Mouse (Mus musculus): ENCODE measurements around the gene Slc52a3. TPM values are rescaled to one million over a fixed set of nuclear protein-coding genes. Genes with fewer than 3 reads are reported as not detected.

Gene Slc52a3
- polyA plus RNA-seq, 1 experiment: 274 TPM

DNA sequence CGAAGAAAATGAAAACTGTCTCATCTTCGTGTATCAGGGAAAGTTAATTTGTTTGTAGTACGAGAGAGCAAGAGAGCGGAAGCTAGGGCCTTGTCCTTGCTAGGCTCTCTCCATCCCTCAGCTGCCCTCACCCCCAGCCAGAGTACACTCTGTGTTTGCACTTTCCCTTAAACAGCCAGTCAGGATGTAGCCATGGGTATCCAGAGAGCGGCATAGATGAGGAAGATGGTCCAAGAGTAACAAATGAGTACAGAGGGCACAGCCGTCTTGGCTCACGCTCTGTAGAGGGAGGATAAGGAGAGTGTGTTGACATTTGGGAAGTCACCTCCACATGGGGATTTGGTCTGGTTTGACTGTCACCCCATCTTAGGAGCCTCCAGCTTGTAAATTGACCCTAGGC lies 14.3 kb downstream of the Slc52a3 start:
- WGBS: 35% methylated on average over 7 of the region's 7 CpGs
- Histone ChIP-seq H3K4me3 (ENCODE audit: low read depth, low read length) (no peak overlapping the region), H3K27ac (ENCODE audit: insufficient read depth, low read depth, low read length) (peak overlapping the region; percentile 99), H3K4me1 (ENCODE audit: control insufficient read depth, insufficient read depth, insufficient read length, low read length) (peaks cover 35% of the 10 kb centered on the region), H3K36me3 (ENCODE audit: control insufficient read depth, insufficient read depth, low read length) (peaks cover 15% of the 10 kb centered on the region), H3K27me3 (ENCODE audit: control insufficient read depth, insufficient read depth, low read length) (no peaks in the 10 kb centered on the region)
- TF ChIP-seq CTCF (IDR thresholded peaks at IDR 0.05; ENCODE audit: extremely low read depth, insufficient read length, insufficient replicate concordance, low read depth, low read length): no peak
- TF ChIP-seq POLR2A (IDR thresholded peaks at IDR 0.05; ENCODE audit: low read depth, low read length): no peak

DNA sequence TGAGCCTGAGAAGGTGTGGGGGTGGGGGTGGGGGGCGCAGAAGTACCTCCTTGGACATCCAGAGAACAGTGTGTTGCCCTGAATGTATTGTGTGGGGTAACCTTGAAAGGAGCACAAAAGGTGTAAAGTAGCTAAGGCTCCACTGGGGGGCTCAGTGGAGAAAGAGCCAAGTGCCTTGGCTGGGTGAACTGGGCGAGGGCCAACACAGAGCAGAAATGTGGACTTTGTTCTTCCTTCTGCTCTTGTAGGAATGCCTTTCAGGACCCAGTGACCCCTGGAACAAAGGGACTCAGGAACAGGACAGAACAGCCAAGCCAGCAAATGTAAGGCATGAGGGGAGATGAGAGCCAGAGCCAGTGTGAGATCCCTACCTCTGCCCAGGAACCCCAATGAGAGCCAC lies 15.4 kb downstream of the Slc52a3 start:
- WGBS: 22% methylated on average over 2 of the region's 2 CpGs
- no peaks in the 10 kb centered on the region for H3K27me3 ChIP-seq (ENCODE audit: control insufficient read depth, insufficient read depth, low read length)
- H3K4me1 ChIP-seq (ENCODE audit: control insufficient read depth, insufficient read depth, insufficient read length, low read length): peaks cover 35% of the 10 kb centered on the region
- TF ChIP-seq CTCF (IDR thresholded peaks at IDR 0.05; ENCODE audit: extremely low read depth, insufficient read length, insufficient replicate concordance, low read depth, low read length) (0 out of 2 replicates have a peak, but pooled peaks have one; percentile 24), POLR2A (IDR thresholded peaks at IDR 0.05; ENCODE audit: low read depth, low read length) (no peak)
- H3K4me3 ChIP-seq (ENCODE audit: low read depth, low read length): no peak overlapping the region
- peaks cover 10% of the 10 kb centered on the region for H3K36me3 ChIP-seq (ENCODE audit: control insufficient read depth, insufficient read depth, low read length)
- peak overlapping the region; percentile 99 for H3K27ac ChIP-seq (ENCODE audit: insufficient read depth, low read depth, low read length)

DNA sequence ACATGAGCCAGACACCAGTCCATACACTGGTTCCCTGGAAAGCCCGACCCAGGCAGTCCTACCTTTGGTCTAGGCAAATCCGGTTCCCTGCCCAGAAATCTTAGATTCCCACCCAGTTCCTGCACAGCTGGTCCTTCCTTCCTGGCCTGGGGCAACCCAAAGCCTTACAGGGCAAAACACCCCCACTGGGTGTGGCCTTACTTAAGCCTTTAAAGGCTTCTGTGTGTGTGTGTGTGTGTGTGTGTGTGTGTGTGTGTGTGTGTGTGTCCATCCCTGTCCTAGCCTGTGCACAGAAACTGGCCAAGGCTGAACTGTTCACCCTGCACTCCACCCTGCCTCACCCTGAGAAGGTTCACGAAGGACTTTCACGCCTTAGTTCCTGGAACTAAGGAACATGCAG lies 15.9 kb downstream of the Slc52a3 start:
- Histone ChIP-seq H3K4me3 (ENCODE audit: low read depth, low read length) (no peak overlapping the region), H3K36me3 (ENCODE audit: control insufficient read depth, insufficient read depth, low read length) (peaks cover 10% of the 10 kb centered on the region), H3K27ac (ENCODE audit: insufficient read depth, low read depth, low read length) (peak overlapping the region; percentile 99), H3K27me3 (ENCODE audit: control insufficient read depth, insufficient read depth, low read length) (no peaks in the 10 kb centered on the region), H3K4me1 (ENCODE audit: control insufficient read depth, insufficient read depth, insufficient read length, low read length) (peaks cover 35% of the 10 kb centered on the region)
- TF ChIP-seq CTCF (IDR thresholded peaks at IDR 0.05; ENCODE audit: extremely low read depth, insufficient read length, insufficient replicate concordance, low read depth, low read length) (no peak), POLR2A (IDR thresholded peaks at IDR 0.05; ENCODE audit: low read depth, low read length) (no peak)
- 18% methylated on average over 4 of the region's 4 CpGs for WGBS

DNA sequence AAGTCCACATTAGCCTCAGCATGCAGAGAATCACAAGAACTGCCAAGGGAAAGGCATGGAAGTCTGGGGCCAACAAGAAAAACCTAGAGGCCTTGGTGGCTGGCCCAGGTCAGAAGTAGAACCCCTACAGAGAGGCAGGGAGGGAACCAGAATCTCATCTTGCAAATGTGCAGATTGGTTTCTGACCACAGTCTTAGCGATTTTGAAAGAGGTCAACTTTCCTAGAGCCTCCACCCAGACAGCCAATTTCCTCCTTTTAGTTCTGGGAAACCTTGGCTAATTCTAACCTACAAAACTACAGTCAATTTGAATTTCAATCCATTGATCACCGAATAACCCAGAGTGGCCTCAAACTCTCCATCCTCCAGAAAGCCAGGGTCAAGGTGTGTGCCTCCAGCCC lies 16.4 kb downstream of the Slc52a3 start:
- Histone ChIP-seq H3K27ac (ENCODE audit: insufficient read depth, low read depth, low read length) (peak overlapping the region; percentile 99), H3K36me3 (ENCODE audit: control insufficient read depth, insufficient read depth, low read length) (peaks cover 7% of the 10 kb centered on the region), H3K27me3 (ENCODE audit: control insufficient read depth, insufficient read depth, low read length) (no peaks in the 10 kb centered on the region), H3K4me1 (ENCODE audit: control insufficient read depth, insufficient read depth, insufficient read length, low read length) (peaks cover 35% of the 10 kb centered on the region), H3K4me3 (ENCODE audit: low read depth, low read length) (no peak overlapping the region)
- TF ChIP-seq POLR2A (IDR thresholded peaks at IDR 0.05; ENCODE audit: low read depth, low read length): no peak
- TF ChIP-seq CTCF (IDR thresholded peaks at IDR 0.05; ENCODE audit: extremely low read depth, insufficient read length, insufficient replicate concordance, low read depth, low read length): no peak
- WGBS: 56% methylated on average over 2 of the region's 2 CpGs

DNA sequence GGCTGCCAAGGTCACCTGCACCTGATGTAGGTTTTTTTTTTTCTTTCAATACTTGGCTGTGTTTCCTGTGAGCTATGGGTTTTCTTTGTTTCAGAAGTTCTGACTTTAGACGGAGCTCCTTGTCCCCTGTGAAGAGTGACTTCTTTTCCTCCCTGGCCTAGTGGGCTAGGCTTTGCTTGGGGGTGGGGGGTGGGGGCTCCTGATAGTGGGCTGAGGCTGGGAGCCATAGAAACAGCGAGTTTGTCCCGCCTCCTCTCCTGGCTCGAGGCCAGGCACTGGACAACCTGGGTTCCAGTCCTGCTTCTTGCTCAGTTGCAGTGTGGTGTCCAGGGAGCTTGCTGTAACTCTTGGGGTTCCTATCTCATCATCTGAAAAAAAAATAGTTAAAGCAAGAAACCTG lies 19.7 kb downstream of the Slc52a3 start:
- Histone ChIP-seq H3K4me1 (ENCODE audit: control insufficient read depth, insufficient read depth, insufficient read length, low read length) (peaks cover 26% of the 10 kb centered on the region; the same call in 1 of the 2 replicates), H3K36me3 (ENCODE audit: control insufficient read depth, insufficient read depth, low read length) (no peaks in the 10 kb centered on the region), H3K27me3 (ENCODE audit: control insufficient read depth, insufficient read depth, low read length) (no peaks in the 10 kb centered on the region), H3K27ac (ENCODE audit: insufficient read depth, low read depth, low read length) (no peak overlapping the region), H3K4me3 (ENCODE audit: low read depth, low read length) (no peak overlapping the region)
- WGBS: 55% methylated on average over 4 of the region's 4 CpGs
- TF ChIP-seq CTCF (IDR thresholded peaks at IDR 0.05; ENCODE audit: extremely low read depth, insufficient read length, insufficient replicate concordance, low read depth, low read length): no peak
- TF ChIP-seq POLR2A (IDR thresholded peaks at IDR 0.05; ENCODE audit: low read depth, low read length): no peak

DNA sequence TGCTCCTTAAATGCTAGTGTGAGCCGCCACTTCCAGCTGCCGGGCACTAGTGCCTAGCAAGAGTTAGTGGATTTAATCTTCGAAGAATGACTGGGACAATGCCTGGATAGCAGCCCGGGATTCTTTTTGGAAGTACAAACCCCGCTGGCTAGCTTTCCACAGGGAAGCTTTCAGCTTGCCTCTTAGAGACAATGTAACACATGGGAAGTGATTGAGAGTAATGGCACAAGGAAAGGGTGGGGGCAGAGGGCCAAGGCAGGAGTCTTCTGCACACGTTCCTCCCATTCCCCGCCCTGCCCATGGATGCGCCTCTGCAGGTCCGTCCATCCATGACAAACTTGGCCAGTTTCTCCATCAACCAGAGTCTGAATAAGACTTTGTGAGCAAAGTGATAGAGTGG lies 20.4 kb downstream of the Slc52a3 start:
- Histone ChIP-seq H3K4me3 (ENCODE audit: low read depth, low read length) (no peak overlapping the region), H3K27ac (ENCODE audit: insufficient read depth, low read depth, low read length) (no peak overlapping the region), H3K36me3 (ENCODE audit: control insufficient read depth, insufficient read depth, low read length) (no peaks in the 10 kb centered on the region), H3K4me1 (ENCODE audit: control insufficient read depth, insufficient read depth, insufficient read length, low read length) (peaks cover 19% of the 10 kb centered on the region; the same call in 1 of the 2 replicates), H3K27me3 (ENCODE audit: control insufficient read depth, insufficient read depth, low read length) (no peaks in the 10 kb centered on the region)
- TF ChIP-seq POLR2A (IDR thresholded peaks at IDR 0.05; ENCODE audit: low read depth, low read length) (no peak), CTCF (IDR thresholded peaks at IDR 0.05; ENCODE audit: extremely low read depth, insufficient read length, insufficient replicate concordance, low read depth, low read length) (no peak)
- WGBS: 85% methylated on average over 9 of the region's 9 CpGs

DNA sequence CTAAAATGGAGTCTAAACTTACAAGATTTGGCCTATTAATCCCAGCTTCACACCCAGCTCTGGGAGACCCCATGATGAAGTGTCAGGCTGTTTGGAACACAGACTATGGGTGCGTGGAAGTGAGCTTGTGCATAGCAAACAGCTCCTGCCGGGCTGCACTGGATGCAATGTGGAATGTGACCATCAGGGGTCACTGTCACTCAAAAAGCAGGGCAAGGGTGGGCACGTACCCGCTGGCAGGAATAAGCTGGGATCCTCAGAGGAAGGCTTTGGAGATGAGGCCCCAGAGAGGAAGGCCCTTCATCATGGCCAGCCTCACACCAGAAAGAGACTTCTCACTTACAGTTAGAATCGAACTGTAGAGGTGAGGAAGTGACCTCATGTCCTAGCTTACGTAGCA lies 23.9 kb downstream of the Slc52a3 start:
- Histone ChIP-seq H3K4me3 (ENCODE audit: low read depth, low read length) (no peak overlapping the region), H3K27ac (ENCODE audit: insufficient read depth, low read depth, low read length) (no peak overlapping the region), H3K4me1 (ENCODE audit: control insufficient read depth, insufficient read depth, insufficient read length, low read length) (peaks cover 3% of the 10 kb centered on the region; the same call in 1 of the 2 replicates), H3K36me3 (ENCODE audit: control insufficient read depth, insufficient read depth, low read length) (no peaks in the 10 kb centered on the region), H3K27me3 (ENCODE audit: control insufficient read depth, insufficient read depth, low read length) (no peaks in the 10 kb centered on the region)
- 24% methylated on average over 6 of the region's 6 CpGs for WGBS
- TF ChIP-seq CTCF (IDR thresholded peaks at IDR 0.05; ENCODE audit: extremely low read depth, insufficient read length, insufficient replicate concordance, low read depth, low read length) (peak; percentile 65; the same call in 1 of the 2 replicates), POLR2A (IDR thresholded peaks at IDR 0.05; ENCODE audit: low read depth, low read length) (no peak)
